Mouse (Mus musculus): Measurements from ENCODE around the gene Ppp4c. TPM values are rescaled to one million over a fixed set of nuclear protein-coding genes. Genes with fewer than 3 reads are reported as not detected.
A peak's percentile ranks its signal among the peaks of the same experiment; 100 is the strongest.

The Ppp4c gene
- polyA plus RNA-seq, 1 experiment from 2014 or later, result 151 TPM

GRCm38 (mm10) chr7:126823940-126824339, 31.6 kb upstream of the Ppp4c start:
- ATAC-seq, result no peak
- WGBS, result 19% methylated on average over 9 of the region's 10 CpGs

GRCm38 (mm10) chr7:126823202-126823711, 31.0 kb upstream of the Ppp4c start:
- Histone ChIP-seq H3K4me2 (replicated peaks; ENCODE audit: low read depth, low read length) (peak overlapping the region; percentile 47), H3K9me3 (ENCODE audit: low read length) (no peaks in the 10 kb centered on the region), H3K4me3 (ENCODE audit: low read depth, low read length) (no peak overlapping the region), H3K4me1 (ENCODE audit: insufficient read depth, low read depth, low read length) (no peaks in the 10 kb centered on the region), H3K36me3 (ENCODE audit: insufficient read depth, low read length) (no peaks in the 10 kb centered on the region), H3K9ac (replicated peaks; ENCODE audit: low read depth) (no peak overlapping the region), H3K27ac (ENCODE audit: low read length) (no peak overlapping the region), H3K27me3 (replicated peaks; ENCODE audit: insufficient read depth, low read length) (peaks cover 6% of the 10 kb centered on the region; the same call in 1 of the 2 replicates)
- TF ChIP-seq EP300 (IDR thresholded peaks at IDR 0.05) (no peak), CTCF (IDR thresholded peaks at IDR 0.05) (no peak)
- DNase-seq (ENCODE audit: low spot score) (no peak), ATAC-seq (no peak)
- WGBS, result 0% methylated on average over 7 of the region's 19 CpGs

More at GRCm38 (mm10) chr7:126823940-126824339, 31.6 kb upstream of the Ppp4c start:
- no peak overlapping the region for H3K4me2 ChIP-seq (replicated peaks; ENCODE audit: low read depth, low read length)
- no peak overlapping the region for H3K9ac ChIP-seq (replicated peaks; ENCODE audit: low read depth)
- TF ChIP-seq EP300 (IDR thresholded peaks at IDR 0.05) (no peak), CTCF (IDR thresholded peaks at IDR 0.05) (no peak)
- no peaks in the 10 kb centered on the region for H3K36me3 ChIP-seq (ENCODE audit: insufficient read depth, low read length)
- no peaks in the 10 kb centered on the region for H3K9me3 ChIP-seq (ENCODE audit: low read length)
- H3K27ac ChIP-seq (ENCODE audit: low read length), result no peak overlapping the region
- no peak for DNase-seq (ENCODE audit: low spot score)
- H3K4me1 ChIP-seq (ENCODE audit: insufficient read depth, low read depth, low read length), result no peaks in the 10 kb centered on the region
- H3K4me3 ChIP-seq (ENCODE audit: low read depth, low read length), result no peak overlapping the region
- peaks cover 6% of the 10 kb centered on the region; the same call in 1 of the 2 replicates for H3K27me3 ChIP-seq (replicated peaks; ENCODE audit: insufficient read depth, low read length)

- Histone ChIP-seq H3K9ac (replicated peaks; ENCODE audit: low read depth) (no peak overlapping the region), H3K27me3 (replicated peaks; ENCODE audit: insufficient read depth, low read length) (peaks cover 6% of the 10 kb centered on the region; the same call in 1 of the 2 replicates), H3K4me2 (replicated peaks; ENCODE audit: low read depth, low read length) (peak overlapping the region; percentile 47), H3K4me1 (ENCODE audit: insufficient read depth, low read depth, low read length) (no peaks in the 10 kb centered on the region), H3K36me3 (ENCODE audit: insufficient read depth, low read length) (no peaks in the 10 kb centered on the region), H3K4me3 (ENCODE audit: low read depth, low read length) (no peak overlapping the region), H3K27ac (ENCODE audit: low read length) (no peak overlapping the region), H3K9me3 (ENCODE audit: low read length) (no peaks in the 10 kb centered on the region)
- TF ChIP-seq EP300 (IDR thresholded peaks at IDR 0.05), result no peak
- TF ChIP-seq CTCF (IDR thresholded peaks at IDR 0.05), result no peak
- ATAC-seq, result peak; percentile 23; the same call in 1 of the 2 replicates
- no peak for DNase-seq (ENCODE audit: low spot score)
- 14% methylated on average over 9 of the region's 9 CpGs for WGBS
Observed at GRCm38 (mm10) chr7:126822741-126823140, 30.4 kb upstream of the Ppp4c start.

- Histone ChIP-seq H3K4me2 (replicated peaks; ENCODE audit: low read depth, low read length) (no peak overlapping the region), H3K36me3 (ENCODE audit: insufficient read depth, low read length) (no peaks in the 10 kb centered on the region), H3K4me3 (ENCODE audit: low read depth, low read length) (no peak overlapping the region), H3K4me1 (ENCODE audit: insufficient read depth, low read depth, low read length) (no peaks in the 10 kb centered on the region), H3K27ac (ENCODE audit: low read length) (no peak overlapping the region), H3K9me3 (ENCODE audit: low read length) (no peaks in the 10 kb centered on the region), H3K9ac (replicated peaks; ENCODE audit: low read depth) (no peak overlapping the region), H3K27me3 (replicated peaks; ENCODE audit: insufficient read depth, low read length) (peaks cover 6% of the 10 kb centered on the region; the same call in 1 of the 2 replicates)
- ATAC-seq (peak; percentile 68), DNase-seq (ENCODE audit: low spot score) (peak; percentile 69)
- 23% methylated on average over 7 of the region's 7 CpGs for WGBS
- peak; percentile 95 for TF ChIP-seq CTCF (IDR thresholded peaks at IDR 0.05)
- no peak for TF ChIP-seq EP300 (IDR thresholded peaks at IDR 0.05)
Observed at GRCm38 (mm10) chr7:126821835-126822511, 29.7 kb upstream of the Ppp4c start.

GRCm38 (mm10) chr7:126818818-126819217, 26.5 kb upstream of the Ppp4c start:
- DNase-seq (ENCODE audit: low spot score), result no peak
- TF ChIP-seq EP300 (IDR thresholded peaks at IDR 0.05) (no peak), CTCF (IDR thresholded peaks at IDR 0.05) (peak; percentile 18)
- Histone ChIP-seq H3K4me2 (replicated peaks; ENCODE audit: low read depth, low read length) (no peak overlapping the region), H3K4me3 (ENCODE audit: low read depth, low read length) (no peak overlapping the region), H3K27me3 (replicated peaks; ENCODE audit: insufficient read depth, low read length) (no peaks in the 10 kb centered on the region; the same call in 1 of the 2 replicates), H3K36me3 (ENCODE audit: insufficient read depth, low read length) (no peaks in the 10 kb centered on the region), H3K9me3 (ENCODE audit: low read length) (no peaks in the 10 kb centered on the region), H3K9ac (replicated peaks; ENCODE audit: low read depth) (no peak overlapping the region), H3K27ac (ENCODE audit: low read length) (no peak overlapping the region), H3K4me1 (ENCODE audit: insufficient read depth, low read depth, low read length) (no peaks in the 10 kb centered on the region)
- no peak for ATAC-seq
- WGBS, result 19% methylated on average over 1 of the region's 1 CpGs

- Histone ChIP-seq H3K27me3 (replicated peaks; ENCODE audit: insufficient read depth, low read length) (no peaks in the 10 kb centered on the region), H3K27ac (ENCODE audit: low read length) (no peak overlapping the region), H3K4me3 (ENCODE audit: low read depth, low read length) (no peak overlapping the region), H3K4me1 (ENCODE audit: insufficient read depth, low read depth, low read length) (no peaks in the 10 kb centered on the region), H3K36me3 (ENCODE audit: insufficient read depth, low read length) (no peaks in the 10 kb centered on the region), H3K9ac (replicated peaks; ENCODE audit: low read depth) (no peak overlapping the region), H3K4me2 (replicated peaks; ENCODE audit: low read depth, low read length) (no peak overlapping the region), H3K9me3 (ENCODE audit: low read length) (no peaks in the 10 kb centered on the region)
- DNase-seq (ENCODE audit: low spot score) (no peak), ATAC-seq (no peak)
- 77% methylated on average over 7 of the region's 7 CpGs for WGBS
- TF ChIP-seq EP300 (IDR thresholded peaks at IDR 0.05) (no peak), CTCF (IDR thresholded peaks at IDR 0.05) (no peak)
Observed at GRCm38 (mm10) chr7:126817595-126817994, 25.3 kb upstream of the Ppp4c start.
